Mouse (Mus musculus): ENCODE results near the gene Rapgef4. TPM values are rescaled to one million over a fixed set of nuclear protein-coding genes. Genes with fewer than 3 reads are reported as not detected.
A peak's percentile ranks its signal among the peaks of the same experiment; 100 is the strongest.

Rapgef4 gene
- total and polyA plus RNA-seq, 2 experiments, result 66.1 to 223 TPM

DNA sequence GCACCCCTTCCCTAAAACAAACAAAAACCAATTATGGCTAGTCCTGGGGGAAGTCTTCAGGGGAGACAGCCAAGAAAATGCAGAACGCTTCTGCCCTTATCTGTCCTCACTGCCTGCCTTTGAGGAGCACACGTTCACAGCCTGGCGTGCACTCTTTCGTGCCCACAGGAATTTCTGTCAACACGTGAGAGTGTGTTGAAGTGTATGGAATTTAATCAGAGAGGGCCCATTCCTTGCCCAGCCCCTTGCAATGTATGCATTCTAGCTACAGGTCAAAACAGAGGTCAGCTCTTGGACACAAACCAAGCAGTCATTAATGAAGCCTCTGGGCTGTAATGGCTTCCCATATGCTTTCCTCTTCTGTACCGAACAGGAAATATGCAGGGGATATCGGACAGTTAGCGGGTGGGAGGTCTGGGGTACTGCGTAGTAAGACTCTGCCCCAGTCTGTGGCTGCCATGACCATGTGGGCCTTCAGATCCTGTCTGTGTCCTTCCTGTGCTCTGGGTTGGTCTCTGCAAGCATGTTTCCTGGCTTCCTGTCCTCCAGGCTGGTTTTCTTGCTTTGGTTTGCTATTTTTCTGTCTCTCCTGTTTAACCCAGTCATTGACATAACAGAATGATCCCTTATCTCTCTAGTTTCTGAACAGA, 188.5 kb downstream of the Rapgef4 start:
- Histone ChIP-seq H3K27me3 (ENCODE audit: control insufficient read depth, insufficient read depth, low read length) (no peaks in the 10 kb centered on the region), H3K79me2 (ENCODE audit: control insufficient read depth, insufficient read depth, low read length) (no peaks in the 10 kb centered on the region), H3K9ac (ENCODE audit: low read depth, low read length) (no peak overlapping the region), H3K4me1 (ENCODE audit: control insufficient read depth, insufficient read depth, low read length) (peaks cover 20% of the 10 kb centered on the region), H3K36me3 (ENCODE audit: control insufficient read depth, insufficient read depth, low read length) (no peaks in the 10 kb centered on the region), H3K4me3 (ENCODE audit: insufficient read depth, low read depth, low read length) (no peak overlapping the region), H3K27ac (replicated peaks; ENCODE audit: insufficient read depth, low read depth, low read length) (no peak overlapping the region)
- TF ChIP-seq POLR2A (IDR thresholded peaks at IDR 0.05; ENCODE audit: extremely low read depth, insufficient read depth, low read length) (no peak), CTCF (IDR thresholded peaks at IDR 0.05; ENCODE audit: low read depth, low read length) (no peak)
- DNase-seq (ENCODE audit: extremely low read depth, low read depth, low spot score), result no peak
- WGBS, result 76% methylated on average over 9 of the region's 9 CpGs

DNA sequence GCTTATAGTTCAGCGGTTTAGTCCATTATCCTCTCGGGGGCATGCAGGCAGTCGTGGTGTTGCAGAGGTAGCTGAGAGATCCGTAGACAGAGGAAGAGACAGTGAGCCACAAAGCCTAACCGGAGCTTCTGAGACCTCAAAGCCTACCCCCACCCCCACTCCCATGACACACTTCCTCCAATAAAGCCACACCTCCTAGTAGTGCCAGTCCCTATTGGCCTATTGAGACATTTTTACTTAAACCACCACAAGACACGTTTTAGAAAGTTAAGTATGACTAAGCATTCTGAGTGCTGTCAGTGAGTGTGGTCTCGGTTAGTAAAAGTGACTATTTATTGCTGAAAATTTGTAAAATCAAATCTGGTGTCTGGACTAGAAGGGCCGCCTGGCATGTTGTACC, 189.5 kb downstream of the Rapgef4 start:
- H3K4me1 ChIP-seq (ENCODE audit: control insufficient read depth, insufficient read depth, low read length), result peaks cover 25% of the 10 kb centered on the region
- H3K27ac ChIP-seq (replicated peaks; ENCODE audit: insufficient read depth, low read depth, low read length), result no peak overlapping the region
- TF ChIP-seq POLR2A (IDR thresholded peaks at IDR 0.05; ENCODE audit: extremely low read depth, insufficient read depth, low read length) (no peak), CTCF (IDR thresholded peaks at IDR 0.05; ENCODE audit: low read depth, low read length) (no peak)
- no peaks in the 10 kb centered on the region for H3K36me3 ChIP-seq (ENCODE audit: control insufficient read depth, insufficient read depth, low read length)
- no peaks in the 10 kb centered on the region for H3K27me3 ChIP-seq (ENCODE audit: control insufficient read depth, insufficient read depth, low read length)
- no peak overlapping the region for H3K9ac ChIP-seq (ENCODE audit: low read depth, low read length)
- no peak overlapping the region for H3K4me3 ChIP-seq (ENCODE audit: insufficient read depth, low read depth, low read length)
- WGBS, result 86% methylated on average over 8 of the region's 8 CpGs
- no peaks in the 10 kb centered on the region for H3K79me2 ChIP-seq (ENCODE audit: control insufficient read depth, insufficient read depth, low read length)
- DNase-seq (ENCODE audit: extremely low read depth, low read depth, low spot score), result no peak

DNA sequence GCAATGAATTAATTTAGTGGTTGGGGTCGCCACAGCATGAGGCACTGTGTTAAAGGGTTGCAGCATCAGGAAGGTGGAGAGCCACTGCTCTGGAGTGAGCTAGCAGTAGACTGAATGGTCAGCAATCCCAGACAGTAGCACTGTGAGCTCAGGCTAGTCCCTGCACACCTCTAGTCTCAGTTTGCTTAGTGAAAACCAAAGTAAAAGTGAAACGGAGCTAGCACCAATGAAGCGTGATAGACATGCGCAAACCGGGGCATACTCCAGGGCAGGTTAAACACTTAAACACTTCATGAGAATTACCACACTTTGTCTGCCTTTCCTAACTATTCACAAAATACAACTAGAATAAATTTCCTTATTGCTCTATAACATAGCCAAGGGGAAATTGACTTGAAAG, 190.2 kb downstream of the Rapgef4 start:
- DNase-seq (ENCODE audit: extremely low read depth, low read depth, low spot score), result no peak
- Histone ChIP-seq H3K27ac (replicated peaks; ENCODE audit: insufficient read depth, low read depth, low read length) (no peak overlapping the region), H3K4me3 (ENCODE audit: insufficient read depth, low read depth, low read length) (no peak overlapping the region), H3K9ac (ENCODE audit: low read depth, low read length) (no peak overlapping the region), H3K27me3 (ENCODE audit: control insufficient read depth, insufficient read depth, low read length) (no peaks in the 10 kb centered on the region), H3K36me3 (ENCODE audit: control insufficient read depth, insufficient read depth, low read length) (no peaks in the 10 kb centered on the region), H3K79me2 (ENCODE audit: control insufficient read depth, insufficient read depth, low read length) (no peaks in the 10 kb centered on the region), H3K4me1 (ENCODE audit: control insufficient read depth, insufficient read depth, low read length) (peaks cover 30% of the 10 kb centered on the region)
- 81% methylated on average over 5 of the region's 5 CpGs for WGBS
- TF ChIP-seq CTCF (IDR thresholded peaks at IDR 0.05; ENCODE audit: low read depth, low read length) (no peak), POLR2A (IDR thresholded peaks at IDR 0.05; ENCODE audit: extremely low read depth, insufficient read depth, low read length) (no peak)

GRCm38 (mm10) chr2:72173010-72173409, 192.0 kb downstream of the Rapgef4 start:
- WGBS, result 13% methylated on average over 3 of the region's 3 CpGs
- Histone ChIP-seq H3K27ac (replicated peaks; ENCODE audit: insufficient read depth, low read depth, low read length) (peak overlapping the region; percentile 83), H3K36me3 (ENCODE audit: control insufficient read depth, insufficient read depth, low read length) (no peaks in the 10 kb centered on the region), H3K79me2 (ENCODE audit: control insufficient read depth, insufficient read depth, low read length) (no peaks in the 10 kb centered on the region), H3K4me3 (ENCODE audit: insufficient read depth, low read depth, low read length) (no peak overlapping the region), H3K27me3 (ENCODE audit: control insufficient read depth, insufficient read depth, low read length) (no peaks in the 10 kb centered on the region), H3K9ac (ENCODE audit: low read depth, low read length) (peak overlapping the region; percentile 5), H3K4me1 (ENCODE audit: control insufficient read depth, insufficient read depth, low read length) (peaks cover 39% of the 10 kb centered on the region)
- no peak for TF ChIP-seq CTCF (IDR thresholded peaks at IDR 0.05; ENCODE audit: low read depth, low read length)
- TF ChIP-seq POLR2A (IDR thresholded peaks at IDR 0.05; ENCODE audit: extremely low read depth, insufficient read depth, low read length), result no peak
- peak; percentile 99 for DNase-seq (ENCODE audit: extremely low read depth, low read depth, low spot score)

- H3K27me3 ChIP-seq (ENCODE audit: control insufficient read depth, insufficient read depth, low read length), result no peaks in the 10 kb centered on the region
- no peak overlapping the region for H3K9ac ChIP-seq (ENCODE audit: low read depth, low read length)
- peak; percentile 100 for DNase-seq (ENCODE audit: extremely low read depth, low read depth, low spot score)
- no peak overlapping the region for H3K4me3 ChIP-seq (ENCODE audit: insufficient read depth, low read depth, low read length)
- WGBS, result 16% methylated on average over 4 of the region's 4 CpGs
- peaks cover 43% of the 10 kb centered on the region for H3K4me1 ChIP-seq (ENCODE audit: control insufficient read depth, insufficient read depth, low read length)
- H3K79me2 ChIP-seq (ENCODE audit: control insufficient read depth, insufficient read depth, low read length), result no peaks in the 10 kb centered on the region; the same call in 1 of the 2 replicates
- TF ChIP-seq POLR2A (IDR thresholded peaks at IDR 0.05; ENCODE audit: extremely low read depth, insufficient read depth, low read length), result no peak
- no peak for TF ChIP-seq CTCF (IDR thresholded peaks at IDR 0.05; ENCODE audit: low read depth, low read length)
- no peaks in the 10 kb centered on the region for H3K36me3 ChIP-seq (ENCODE audit: control insufficient read depth, insufficient read depth, low read length)
- H3K27ac ChIP-seq (replicated peaks; ENCODE audit: insufficient read depth, low read depth, low read length), result peak overlapping the region; percentile 92
Measured at GRCm38 (mm10) chr2:72173844-72174243, 192.8 kb downstream of the Rapgef4 start.

- Histone ChIP-seq H3K4me3 (ENCODE audit: insufficient read depth, low read depth, low read length) (no peak overlapping the region), H3K4me1 (ENCODE audit: control insufficient read depth, insufficient read depth, low read length) (peaks cover 43% of the 10 kb centered on the region), H3K27me3 (ENCODE audit: control insufficient read depth, insufficient read depth, low read length) (no peaks in the 10 kb centered on the region), H3K27ac (replicated peaks; ENCODE audit: insufficient read depth, low read depth, low read length) (peak overlapping the region; percentile 96), H3K9ac (ENCODE audit: low read depth, low read length) (peak overlapping the region; percentile 47; the same call in 1 of the 2 replicates), H3K36me3 (ENCODE audit: control insufficient read depth, insufficient read depth, low read length) (no peaks in the 10 kb centered on the region), H3K79me2 (ENCODE audit: control insufficient read depth, insufficient read depth, low read length) (peaks cover 2% of the 10 kb centered on the region)
- 51% methylated on average over 7 of the region's 7 CpGs for WGBS
- TF ChIP-seq POLR2A (IDR thresholded peaks at IDR 0.05; ENCODE audit: extremely low read depth, insufficient read depth, low read length) (no peak), CTCF (IDR thresholded peaks at IDR 0.05; ENCODE audit: low read depth, low read length) (no peak)
- peak; percentile 45 for DNase-seq (ENCODE audit: extremely low read depth, low read depth, low spot score)
Measured at GRCm38 (mm10) chr2:72175536-72175935, 194.5 kb downstream of the Rapgef4 start.

All from liver, adult 2 months (tissue).